Mouse (Mus musculus) limb, embryonic 14.5 days (tissue): ENCODE measurements at regions not wholly inside any gene's neighbourhood (a gene's known extent, or its start where the extent isn't known, plus 50 kb on each side); places are given as distances from the start of the nearest gene placed in this dataset.

Experiments used
- ATAC-seq: fragments of 200-750 bp; cut with Nextera tagmentation; 2 replicates; pipeline ENCODE4 v1.8.0; 2017; ENCODE audit warnings: low read depth, moderate number of reproducible peaks, moderate TSS enrichment; ENCODE audit not compliant: low FRiP score
- DNase-seq: peaks from one replicate; pipeline ENCODE4 v3.0.0-alpha.2; 2015; ENCODE audit warnings: low spot score
- H3K27ac ChIP-seq: fragments of 300-500 bp; sonication (generic); replicated peaks from 2 replicates; pipeline ENCODE4 v1.5.1; 2014; ENCODE audit warnings: low read depth, mild to moderate bottlenecking, low read length, moderate library complexity, mixed read lengths
- H3K27me3 ChIP-seq: fragments of 300-500 bp; sonication (generic); 2 replicates; pipeline ENCODE4 v1.6.1; 2014; ENCODE audit warnings: low read length, mixed read lengths; ENCODE audit not compliant: control insufficient read depth, insufficient read depth
- H3K36me3 ChIP-seq: fragments of 300-500 bp; sonication (generic); 2 replicates; pipeline ENCODE4 v1.6.1; 2014; ENCODE audit warnings: mild to moderate bottlenecking, low read length, moderate library complexity, mixed read lengths; ENCODE audit not compliant: control insufficient read depth, insufficient read depth
- H3K4me1 ChIP-seq: fragments of 300-500 bp; sonication (generic); 2 replicates; pipeline ENCODE4 v1.6.1; 2014; ENCODE audit warnings: antibody characterized with exemption, low read length, mixed read lengths; ENCODE audit not compliant: control insufficient read depth, insufficient read depth
- H3K4me2 ChIP-seq: fragments of 300-500 bp; sonication (generic); replicated peaks from 2 replicates; pipeline ENCODE4 v1.6.1; 2014; ENCODE audit warnings: low read depth, mild to moderate bottlenecking, low read length, moderate library complexity; ENCODE audit not compliant: severe bottlenecking
- H3K4me3 ChIP-seq: fragments of 300-500 bp; sonication (generic); replicated peaks from 2 replicates; pipeline ENCODE4 v1.5.1; 2014; ENCODE audit warnings: low read length
- H3K9ac ChIP-seq: fragments of 300-500 bp; sonication (generic); 2 replicates; pipeline ENCODE4 v1.6.1; 2014; ENCODE audit warnings: mild to moderate bottlenecking, low read depth, low read length, moderate library complexity; ENCODE audit not compliant: severe bottlenecking
- H3K9me3 ChIP-seq: fragments of 300-500 bp; sonication (generic); 2 replicates; pipeline ENCODE4 v1.6.1; 2016; ENCODE audit warnings: low read length; ENCODE audit not compliant: control insufficient read depth
- POLR2A ChIP-seq: fragments of 200-500 bp; IDR thresholded peaks from 2 replicates; pipeline ENCODE4 v1.8.0; 2012; ENCODE audit warnings: inconsistent platforms, mild to moderate bottlenecking, moderate library complexity, borderline replicate concordance; ENCODE audit not compliant: insufficient read depth, insufficient read length; ENCODE audit errors: extremely low read depth
- WGBS: fragments of 180-500 bp; shearing (Covaris S2); extraction: QIAGEN DNeasy Blood & Tissue Kit; methylation state at CpG from one replicate; pipeline ENCODE4 v1.1.7; 2014; 5-methylcytosine and 5-hydroxymethylcytosine counted together

DNA sequence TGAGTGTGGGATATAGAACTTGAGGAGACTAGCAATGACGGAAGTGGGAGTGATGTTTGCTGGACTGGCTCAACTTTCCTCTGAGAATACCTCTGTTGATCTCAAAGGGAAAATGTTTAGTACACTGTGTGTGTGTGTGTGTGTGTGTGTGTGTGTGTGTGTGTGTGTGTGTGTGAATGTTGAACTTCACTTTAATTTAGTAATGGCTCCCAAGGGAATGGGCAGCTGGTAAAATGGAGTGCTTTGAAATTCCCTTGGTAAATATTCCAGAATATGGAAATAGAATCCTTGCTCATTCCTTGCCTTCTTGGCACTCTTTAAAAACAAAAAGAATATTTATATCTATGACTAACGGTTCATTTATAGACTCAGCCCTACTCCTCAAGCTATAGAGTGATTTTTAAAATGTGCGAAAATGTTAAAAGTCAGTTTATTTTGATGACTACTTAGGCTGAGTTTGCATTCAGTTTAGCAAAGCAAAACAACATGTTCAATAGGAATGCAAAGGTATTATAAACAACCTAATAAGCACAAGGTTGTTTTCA lies 287.6 kb upstream of the Pitrm1 start:
- H3K36me3 ChIP-seq: no peaks in the 10 kb centered on the region
- TF ChIP-seq POLR2A: no peak
- DNase-seq (no peak), ATAC-seq (no peak)
- H3K4me2 ChIP-seq: no peak overlapping the region
- H3K9me3 ChIP-seq: no peaks in the 10 kb centered on the region
- H3K4me1 ChIP-seq: no peaks in the 10 kb centered on the region
- WGBS: 80% methylated on average over 3 of the region's 3 CpGs
- no peak overlapping the region for H3K4me3 ChIP-seq
- H3K27ac ChIP-seq: no peak overlapping the region
- no peaks in the 10 kb centered on the region for H3K27me3 ChIP-seq
- no peak overlapping the region for H3K9ac ChIP-seq

DNA sequence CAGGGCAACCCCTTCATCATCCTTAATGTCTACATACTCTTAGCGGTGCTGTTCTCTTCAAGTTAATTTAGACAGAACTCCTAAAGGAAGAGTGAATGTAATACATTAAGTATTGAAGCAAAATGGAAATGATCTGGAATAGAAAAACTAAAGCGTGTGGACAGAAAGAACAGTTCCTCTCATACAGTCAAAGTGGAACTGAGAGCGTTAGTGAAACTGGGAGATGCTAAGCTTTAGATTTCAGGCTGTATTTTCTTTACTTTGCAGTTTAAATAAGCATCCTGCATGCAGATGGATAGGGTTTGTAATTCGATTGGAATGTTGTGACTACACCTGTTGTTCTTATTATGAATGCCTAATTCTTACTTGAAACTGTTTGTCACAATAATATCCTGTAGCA lies 286.5 kb upstream of the Pitrm1 start:
- Histone ChIP-seq H3K4me3 (no peak overlapping the region), H3K27me3 (no peaks in the 10 kb centered on the region), H3K4me2 (no peak overlapping the region), H3K9ac (no peak overlapping the region), H3K9me3 (no peaks in the 10 kb centered on the region), H3K27ac (no peak overlapping the region), H3K4me1 (no peaks in the 10 kb centered on the region), H3K36me3 (no peaks in the 10 kb centered on the region)
- 82% methylated on average over 4 of the region's 4 CpGs for WGBS
- DNase-seq: no peak
- no peak for ATAC-seq
- no peak for TF ChIP-seq POLR2A

DNA sequence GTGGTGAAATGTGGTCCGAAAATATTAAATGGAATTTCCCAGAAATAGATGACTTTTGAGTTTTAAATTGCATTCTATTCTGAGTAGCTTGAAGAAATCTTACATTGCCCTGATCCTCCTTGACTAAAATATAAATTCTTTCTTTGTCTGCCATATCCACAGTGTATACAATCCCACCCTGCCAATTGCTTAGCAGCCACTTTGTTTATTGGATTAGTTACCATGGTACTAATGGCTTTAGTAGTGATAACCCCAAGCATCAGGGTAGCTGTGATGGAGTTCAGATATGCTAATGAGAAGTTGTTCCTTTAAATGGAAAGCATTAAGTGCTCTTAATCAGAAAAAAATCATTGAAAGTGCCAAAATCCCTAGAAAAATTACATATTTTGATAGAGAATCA lies 277.4 kb upstream of the Pitrm1 start:
- Histone ChIP-seq H3K36me3 (no peaks in the 10 kb centered on the region), H3K9me3 (no peaks in the 10 kb centered on the region), H3K27me3 (no peaks in the 10 kb centered on the region), H3K9ac (no peak overlapping the region), H3K4me1 (no peaks in the 10 kb centered on the region), H3K4me3 (no peak overlapping the region), H3K27ac (no peak overlapping the region), H3K4me2 (no peak overlapping the region)
- no peak for ATAC-seq
- no peak for DNase-seq
- no peak for TF ChIP-seq POLR2A
- WGBS: 84% methylated on average over 1 of the region's 1 CpGs

DNA sequence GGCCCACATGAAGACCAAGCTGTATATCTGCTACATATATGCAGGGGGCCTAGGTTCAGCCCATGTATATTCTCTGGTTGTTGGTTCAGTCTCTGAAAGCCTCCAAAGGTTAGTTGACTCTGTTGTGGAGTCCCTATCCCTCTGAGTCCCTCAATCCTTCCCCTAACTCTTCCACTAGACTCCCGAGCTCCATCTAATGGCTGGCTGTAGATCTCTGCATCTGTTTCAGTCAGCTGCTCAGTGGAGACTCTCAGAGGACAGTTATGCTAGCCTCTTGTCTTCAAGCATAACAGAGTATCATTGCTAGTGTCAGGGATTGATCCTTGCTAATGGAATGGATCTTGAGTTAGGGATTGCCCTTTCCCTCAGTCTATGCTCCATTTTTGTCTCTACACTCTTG lies 275.0 kb upstream of the Pitrm1 start:
- WGBS: 75% methylated on average over 1 of the region's 1 CpGs
- ATAC-seq (no peak), DNase-seq (no peak)
- no peaks in the 10 kb centered on the region for H3K36me3 ChIP-seq
- no peak overlapping the region for H3K27ac ChIP-seq
- H3K9ac ChIP-seq: no peak overlapping the region
- H3K4me1 ChIP-seq: no peaks in the 10 kb centered on the region
- no peaks in the 10 kb centered on the region for H3K27me3 ChIP-seq
- no peak for TF ChIP-seq POLR2A
- H3K9me3 ChIP-seq: no peaks in the 10 kb centered on the region
- H3K4me3 ChIP-seq: no peak overlapping the region
- H3K4me2 ChIP-seq: no peak overlapping the region

DNA sequence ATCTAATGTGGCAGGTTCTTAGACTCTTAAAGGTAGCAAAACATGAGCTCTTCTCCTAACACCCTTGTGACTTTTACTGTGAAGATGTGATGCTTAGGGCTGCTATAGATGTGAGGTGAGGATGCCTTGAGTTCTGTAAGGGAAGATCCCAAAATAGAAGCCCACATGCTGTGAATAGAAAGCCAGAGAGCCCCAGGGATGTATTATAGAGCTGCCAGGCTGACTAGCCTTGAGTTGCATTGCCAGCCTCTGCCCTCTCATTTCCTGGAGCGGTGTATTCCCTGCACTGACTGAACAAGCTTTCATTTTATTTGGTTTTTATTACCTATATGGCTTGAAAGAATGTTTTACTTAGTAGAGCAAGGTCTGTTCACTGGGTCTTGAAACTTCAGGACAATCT lies 267.9 kb upstream of the Pitrm1 start:
- H3K9ac ChIP-seq: no peak overlapping the region
- H3K9me3 ChIP-seq: no peaks in the 10 kb centered on the region
- no peaks in the 10 kb centered on the region for H3K27me3 ChIP-seq
- 58% methylated on average over 1 of the region's 1 CpGs for WGBS
- no peak for ATAC-seq
- no peak for TF ChIP-seq POLR2A
- no peak overlapping the region for H3K4me3 ChIP-seq
- H3K36me3 ChIP-seq: no peaks in the 10 kb centered on the region
- no peak for DNase-seq
- no peaks in the 10 kb centered on the region; the same call in 1 of the 2 replicates for H3K4me1 ChIP-seq
- H3K4me2 ChIP-seq: no peak overlapping the region
- no peak overlapping the region for H3K27ac ChIP-seq

DNA sequence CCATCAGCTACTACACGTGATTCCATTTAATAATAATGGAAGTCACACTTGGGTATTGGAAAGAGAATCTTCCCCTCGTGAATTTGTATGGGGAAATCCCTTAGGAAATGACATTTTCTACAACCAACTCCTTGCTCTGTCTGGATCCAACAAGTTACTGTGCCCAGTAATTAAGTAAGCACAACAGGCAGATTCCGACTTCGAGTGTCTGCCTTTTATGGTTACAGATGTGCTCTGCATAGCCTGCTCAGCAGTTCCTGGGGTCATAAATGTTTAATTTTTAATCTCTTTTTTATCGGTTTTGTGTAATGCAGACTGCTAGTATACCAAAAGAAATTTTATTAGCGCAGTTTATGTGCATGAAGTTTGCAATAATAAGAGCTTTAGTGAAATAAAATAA lies 259.8 kb upstream of the Pitrm1 start:
- DNase-seq (no peak), ATAC-seq (no peak)
- 52% methylated on average over 6 of the region's 6 CpGs for WGBS
- Histone ChIP-seq H3K27ac (no peak overlapping the region), H3K4me3 (no peak overlapping the region), H3K9me3 (no peaks in the 10 kb centered on the region), H3K9ac (no peak overlapping the region), H3K4me2 (no peak overlapping the region), H3K27me3 (no peaks in the 10 kb centered on the region), H3K36me3 (no peaks in the 10 kb centered on the region), H3K4me1 (no peaks in the 10 kb centered on the region)
- no peak for TF ChIP-seq POLR2A
